Mouse (Mus musculus) skeletal muscle tissue, adult 2 months (tissue): ENCODE results near the gene Mipep.

ENCODE experiments used
- DNase-seq: peaks from one replicate; pipeline ENCODE4 v3.0.0-alpha.2; 2012; ENCODE audit warnings: low read depth, low spot score

The Mipep gene

DNA sequence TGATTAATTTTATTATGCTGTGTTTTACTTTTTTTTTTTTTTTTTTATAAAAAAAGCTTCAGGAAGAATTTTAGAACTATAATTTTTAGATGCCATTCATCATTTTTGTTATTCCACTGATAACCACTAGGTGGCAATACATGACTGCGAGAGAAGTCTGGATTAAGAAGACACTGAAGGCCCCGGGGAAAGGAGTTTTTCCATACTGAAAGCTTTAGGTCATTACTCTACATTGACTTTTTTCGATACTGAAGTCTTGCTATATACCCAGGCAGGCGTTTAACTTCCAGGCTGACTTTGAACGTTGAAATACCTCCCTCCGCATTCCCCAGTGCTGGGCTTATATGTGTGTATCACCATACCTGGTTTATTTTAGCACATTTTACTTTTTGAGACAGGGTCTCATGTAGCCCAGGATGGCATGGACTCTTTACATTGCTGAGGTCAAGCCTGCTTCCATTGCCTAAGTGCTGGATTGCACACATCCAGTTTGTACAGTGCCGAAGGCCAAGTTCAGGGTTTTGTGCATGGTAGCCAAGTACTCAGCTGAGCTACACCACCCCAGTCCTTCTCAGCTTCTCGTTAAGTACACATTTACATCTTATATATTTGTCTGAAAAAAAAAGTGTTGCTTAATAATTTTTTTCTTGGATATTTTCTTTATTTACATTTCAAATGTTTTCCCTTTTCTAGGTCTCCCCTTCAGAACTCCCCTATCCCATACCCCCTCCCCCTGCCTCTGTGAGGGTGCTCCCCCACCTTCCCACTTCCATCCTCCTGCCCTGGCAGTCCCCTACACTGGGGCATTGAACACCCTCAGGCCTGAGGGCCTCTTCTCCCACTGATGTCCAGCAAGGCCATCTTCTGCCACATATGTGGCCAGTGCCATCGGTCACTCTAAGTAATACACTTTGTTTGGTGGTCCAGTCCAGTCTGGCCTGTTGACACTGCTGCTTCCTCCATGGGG lies 15.7 kb downstream of the Mipep start:
- peak; percentile 40 for DNase-seq

DNA sequence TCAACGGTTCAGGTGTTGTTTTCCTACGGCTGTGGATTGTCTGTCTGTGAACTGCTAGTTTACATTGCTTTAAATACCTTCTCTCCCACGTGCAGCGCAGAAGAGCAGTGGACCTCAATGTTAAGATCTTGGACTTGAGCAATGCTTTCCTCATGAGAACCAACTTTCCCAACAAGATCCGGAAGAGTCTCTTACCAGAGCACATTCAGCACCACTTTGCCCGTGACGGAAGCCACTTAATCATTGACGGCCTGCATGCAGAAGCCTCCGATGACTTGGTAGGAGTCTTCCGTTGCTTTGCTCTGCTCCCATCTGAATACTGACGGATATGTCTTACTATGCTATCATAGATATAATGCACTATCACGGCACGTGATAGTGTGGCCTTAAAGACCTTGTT lies 17.7 kb downstream of the Mipep start:
- DNase-seq: no peak

DNA sequence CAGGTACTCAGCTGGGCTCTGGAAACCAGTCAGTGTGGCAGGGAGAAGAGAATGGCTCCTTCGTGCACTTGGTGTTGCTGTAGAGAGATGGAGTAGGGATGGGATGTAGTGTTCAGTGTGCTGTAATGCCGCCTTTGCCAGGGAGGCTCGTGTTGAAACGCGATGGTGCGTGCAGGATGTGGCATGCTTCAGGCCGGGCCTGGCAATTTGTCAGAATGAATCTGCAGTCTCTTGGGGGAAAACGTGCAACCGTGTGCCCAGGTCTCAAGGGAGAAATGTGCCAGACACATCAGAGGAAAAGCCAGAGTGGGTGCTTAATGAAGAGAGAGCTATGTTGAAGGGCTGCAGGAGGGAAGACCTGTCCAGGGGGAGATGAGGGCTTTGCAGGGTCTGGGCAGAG lies 20.6 kb downstream of the Mipep start:
- DNase-seq: no peak

DNA sequence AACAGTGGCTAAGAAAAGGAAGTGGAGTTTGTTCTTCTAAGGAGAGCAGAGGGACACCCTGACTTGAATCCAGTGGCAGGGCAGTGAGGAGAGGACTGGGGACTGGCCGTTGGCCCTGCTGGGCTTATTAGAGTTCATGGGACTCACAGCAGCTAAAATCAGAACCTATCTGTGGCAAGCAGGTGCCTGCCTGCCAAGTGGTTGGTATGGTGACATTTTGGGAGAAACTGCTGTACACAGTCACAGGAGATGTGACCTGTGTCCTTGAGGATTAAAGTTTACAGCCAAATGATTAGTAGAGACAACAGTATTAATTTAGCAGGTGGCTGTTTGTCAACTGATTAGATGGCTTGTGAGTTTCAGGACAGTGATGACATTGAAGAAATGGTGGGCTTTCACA lies 21.5 kb downstream of the Mipep start:
- DNase-seq: peak; percentile 47

DNA sequence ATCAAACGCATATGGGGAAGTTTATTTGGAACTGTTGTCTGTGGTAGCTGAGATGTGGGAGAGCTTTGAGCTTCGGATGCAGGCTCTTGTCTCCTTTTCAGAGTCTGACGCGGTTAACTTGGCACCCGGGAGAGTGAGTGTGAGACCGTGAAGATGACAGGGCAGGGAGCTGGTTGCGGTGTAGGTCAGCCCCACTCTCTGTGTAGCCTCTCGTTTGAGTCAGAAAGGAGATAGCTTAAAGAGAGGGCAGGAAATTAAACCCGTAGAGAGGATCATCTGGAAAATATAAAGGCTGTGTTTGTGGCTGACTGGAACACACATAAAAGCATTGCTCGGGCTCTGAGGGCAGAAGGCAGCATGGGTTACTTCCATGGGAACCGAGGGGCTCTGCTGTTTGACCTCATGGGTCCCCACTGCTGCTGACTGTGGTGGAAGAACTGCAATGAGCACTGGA lies 22.5 kb downstream of the Mipep start:
- no peak for DNase-seq

DNA sequence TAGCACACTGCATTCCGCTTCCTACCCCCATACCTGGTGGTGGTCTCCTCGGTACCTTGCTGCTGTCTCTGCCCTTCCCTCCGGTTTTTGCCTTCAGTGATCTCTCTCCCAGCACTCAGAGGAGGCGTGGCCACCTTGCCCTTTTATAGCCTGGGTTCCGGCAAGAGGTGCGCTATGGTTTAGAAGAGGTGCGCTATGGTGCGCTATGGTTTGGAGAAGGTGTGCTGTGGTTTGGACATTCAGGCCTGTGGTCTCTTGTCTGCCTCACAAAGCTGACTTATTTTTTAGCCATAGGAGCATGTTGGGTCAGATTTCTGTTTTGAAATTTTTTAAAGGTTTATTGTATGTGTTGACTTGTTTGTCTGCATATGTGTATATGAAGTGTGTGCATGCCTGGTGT lies 25.5 kb downstream of the Mipep start:
- no peak for DNase-seq

DNA sequence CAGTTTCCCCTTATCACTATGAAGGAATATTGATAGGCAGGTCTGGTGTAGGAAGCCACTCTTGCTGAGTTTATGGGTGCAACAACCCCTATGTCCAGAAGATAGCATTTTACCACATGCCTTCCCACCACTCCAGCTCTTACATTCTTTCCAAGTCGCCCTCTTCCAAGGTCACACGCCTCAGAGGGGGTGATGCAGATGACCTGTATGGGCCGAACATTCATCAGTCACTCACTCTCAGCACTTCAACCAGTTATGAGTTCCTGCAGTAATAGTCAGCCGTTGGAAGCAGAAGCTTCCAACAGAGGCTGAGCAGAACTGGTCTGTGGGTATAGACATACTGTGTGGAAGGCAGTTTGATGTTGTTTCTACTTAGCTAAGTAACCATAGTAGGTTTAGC lies 27.2 kb downstream of the Mipep start:
- no peak for DNase-seq

DNA sequence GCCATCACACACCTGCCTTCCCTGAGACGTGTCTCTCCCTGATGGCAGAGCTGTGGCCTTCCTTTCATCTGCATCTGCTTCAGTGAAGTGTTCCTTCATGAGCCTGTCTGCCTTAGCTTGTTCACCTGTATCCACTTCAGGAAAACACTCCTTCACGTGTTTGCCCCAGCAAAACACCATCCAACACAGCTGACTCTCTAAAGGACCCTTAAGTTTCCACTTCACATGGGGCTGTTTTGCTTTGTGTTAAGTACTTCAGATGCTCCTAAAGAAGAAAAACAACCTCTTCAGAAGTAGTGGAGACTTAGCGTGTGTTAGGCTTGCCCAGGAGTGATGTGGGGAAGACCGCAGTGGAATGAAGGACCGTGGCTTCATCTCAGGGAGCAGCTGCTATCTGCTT lies 30.7 kb downstream of the Mipep start:
- DNase-seq: no peak

DNA sequence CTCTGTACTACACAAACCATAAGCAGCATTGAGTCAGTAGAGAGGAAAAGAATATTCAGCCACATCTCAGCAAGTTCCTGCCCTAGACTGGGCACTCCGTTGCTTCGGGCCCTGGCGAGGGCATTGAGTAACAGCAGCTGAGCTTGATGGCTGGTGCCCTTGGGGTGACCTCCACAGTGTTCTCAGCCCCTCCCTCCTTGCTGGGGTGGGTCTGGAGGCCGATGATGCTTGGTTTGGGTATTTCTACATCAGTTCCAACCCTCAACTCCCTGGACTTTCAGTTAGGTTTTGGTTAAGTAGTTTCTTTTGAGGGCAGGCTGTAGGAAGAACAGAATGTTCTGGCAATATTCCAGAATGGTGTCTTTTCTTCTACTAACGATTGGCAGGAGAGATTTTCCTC lies 33.7 kb downstream of the Mipep start:
- no peak for DNase-seq

DNA sequence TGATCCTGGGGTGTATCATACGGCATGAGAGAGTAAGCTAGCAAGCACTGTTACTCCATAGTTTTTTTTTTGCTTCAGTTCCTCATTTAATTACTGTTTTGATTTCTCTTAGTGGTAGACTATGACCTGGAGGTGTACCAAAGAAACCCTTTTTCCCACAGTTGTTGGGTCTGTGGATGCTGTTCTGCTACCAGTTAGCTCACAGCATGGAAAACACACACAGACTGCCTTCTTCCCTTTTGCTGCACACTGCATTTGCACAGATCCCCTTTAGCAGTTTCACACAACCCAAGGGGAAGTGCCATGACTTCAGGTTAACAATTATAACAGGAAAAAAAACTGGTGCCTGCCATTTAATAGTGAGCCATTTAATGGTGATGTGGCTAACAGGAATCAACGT lies 45.7 kb downstream of the Mipep start:
- DNase-seq: no peak

DNA sequence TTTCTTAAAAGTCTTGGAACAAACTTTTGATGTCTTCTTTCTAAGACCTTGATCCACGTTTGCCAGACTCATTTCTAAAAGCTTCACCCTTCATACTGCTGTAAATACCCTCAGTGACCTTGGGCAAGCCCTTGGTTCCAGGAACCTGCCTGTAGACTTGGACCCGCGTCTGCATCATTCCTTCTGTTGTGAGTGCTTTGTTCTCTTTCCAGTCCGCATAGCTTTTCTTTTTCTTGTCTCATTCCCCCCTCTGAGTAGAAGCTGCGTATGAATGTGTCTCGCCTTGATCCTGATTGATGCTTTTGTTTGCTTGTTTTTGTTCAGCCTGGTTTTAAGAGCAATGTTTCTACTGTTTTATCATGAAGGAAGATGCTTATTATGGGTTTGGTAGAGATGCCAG lies 52.3 kb downstream of the Mipep start:
- no peak for DNase-seq

DNA sequence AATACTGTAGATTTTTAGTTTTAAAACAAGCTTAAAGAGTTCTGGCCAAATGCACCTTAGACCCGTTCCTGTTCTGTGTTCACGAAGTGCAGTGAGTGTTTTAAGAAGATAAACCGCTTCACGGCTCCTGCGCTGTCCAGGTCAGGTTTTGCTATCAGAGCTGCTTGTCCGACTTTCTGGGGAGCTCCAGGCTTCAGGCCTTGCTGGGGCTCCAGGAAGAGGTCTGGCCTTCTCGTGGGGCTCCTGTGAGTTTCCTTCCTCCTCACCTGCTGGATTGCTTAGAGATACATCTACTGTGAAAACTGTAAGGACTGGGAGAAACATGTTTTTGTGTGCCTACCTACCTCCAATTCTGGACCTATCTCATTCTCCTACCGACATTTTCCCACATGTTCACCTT lies 55.3 kb downstream of the Mipep start:
- DNase-seq: no peak

DNA sequence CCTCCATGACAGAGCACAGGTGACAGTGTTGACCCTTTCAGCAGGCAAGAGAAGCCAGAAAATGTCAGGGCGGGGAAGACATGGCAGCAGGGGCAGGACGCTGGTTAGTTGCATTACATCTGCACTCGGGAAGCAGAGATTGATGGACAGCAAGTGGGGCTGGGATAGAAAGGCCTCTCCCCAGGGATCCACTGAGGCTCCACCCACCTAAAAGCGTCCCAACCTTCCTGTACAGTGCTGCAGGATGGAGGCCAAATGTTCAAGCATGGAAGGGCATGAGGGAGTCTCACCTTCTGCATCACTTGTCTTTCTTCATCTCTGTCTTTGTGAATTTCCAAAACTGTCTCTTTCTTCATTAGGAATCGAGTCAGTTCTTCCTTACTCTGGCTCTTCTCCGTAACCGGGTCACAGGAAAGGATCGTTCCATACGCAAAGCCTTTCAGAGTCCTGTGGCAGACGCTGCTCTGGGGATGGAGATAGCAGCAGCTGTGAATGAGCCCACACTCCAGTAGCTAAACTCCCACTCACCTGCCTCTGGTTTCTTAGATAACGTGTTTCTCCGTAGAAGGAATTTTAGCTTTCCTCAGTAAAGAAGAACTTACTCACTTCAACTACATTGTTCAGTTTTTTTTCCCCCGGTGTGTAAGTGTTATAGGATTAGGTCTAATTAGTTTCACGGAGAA lies 57.7 kb downstream of the Mipep start:
- DNase-seq: no peak

DNA sequence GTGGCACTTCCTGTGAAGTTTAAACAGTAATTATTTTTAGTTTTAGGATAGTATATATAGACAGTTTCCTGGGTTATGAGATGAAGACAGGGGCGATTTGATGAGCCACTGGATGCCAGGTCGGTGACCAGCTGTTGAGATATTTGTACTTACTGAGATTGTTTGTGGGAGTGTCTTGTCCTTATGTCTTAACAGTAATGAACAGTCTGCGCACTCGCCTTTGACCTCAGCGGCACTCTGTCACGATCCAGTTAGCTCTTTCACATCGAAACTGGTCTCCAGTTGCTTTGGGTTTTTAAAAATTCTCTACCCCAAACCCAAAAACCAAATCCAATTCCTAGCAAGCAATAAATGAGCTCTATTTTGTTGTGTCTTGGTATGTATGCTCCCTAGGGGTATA lies 59.2 kb downstream of the Mipep start:
- DNase-seq: no peak

DNA sequence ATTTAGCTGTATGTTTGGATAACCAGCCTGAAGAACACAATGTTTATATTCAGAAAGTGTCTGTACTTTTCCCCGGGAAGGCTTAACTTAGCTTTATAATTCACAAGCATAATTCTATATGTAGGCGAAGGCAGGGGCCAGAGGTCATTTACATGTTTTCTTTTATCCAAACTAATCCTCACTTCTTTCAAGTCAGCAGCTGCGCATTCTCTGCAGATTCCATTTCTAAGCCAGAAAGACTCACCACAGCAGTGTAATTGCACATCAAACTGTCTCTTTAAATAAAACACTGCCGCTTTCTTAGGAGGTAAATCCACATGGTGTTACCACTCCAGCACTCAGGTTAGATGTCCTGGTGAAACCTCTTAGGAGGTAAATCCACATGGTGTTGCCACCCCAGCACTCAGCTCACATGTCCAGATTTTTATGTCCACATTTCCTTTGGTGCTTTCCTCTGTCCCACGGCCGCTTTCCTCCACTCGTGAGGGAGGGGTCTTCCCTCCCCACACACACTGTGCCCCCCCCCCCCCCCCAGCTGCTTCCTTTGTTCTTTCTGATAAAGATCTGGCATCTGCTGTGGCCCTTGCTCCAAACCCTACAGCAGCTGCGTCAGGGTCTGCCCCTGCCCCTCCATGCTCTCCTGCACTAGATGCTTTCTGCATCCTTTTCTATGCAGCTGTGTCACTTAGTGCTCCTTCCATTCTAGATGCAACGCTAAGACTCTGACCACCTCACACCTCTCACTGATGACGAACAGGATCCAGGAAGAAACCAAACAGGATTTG lies 61.1 kb downstream of the Mipep start:
- no peak for DNase-seq

DNA sequence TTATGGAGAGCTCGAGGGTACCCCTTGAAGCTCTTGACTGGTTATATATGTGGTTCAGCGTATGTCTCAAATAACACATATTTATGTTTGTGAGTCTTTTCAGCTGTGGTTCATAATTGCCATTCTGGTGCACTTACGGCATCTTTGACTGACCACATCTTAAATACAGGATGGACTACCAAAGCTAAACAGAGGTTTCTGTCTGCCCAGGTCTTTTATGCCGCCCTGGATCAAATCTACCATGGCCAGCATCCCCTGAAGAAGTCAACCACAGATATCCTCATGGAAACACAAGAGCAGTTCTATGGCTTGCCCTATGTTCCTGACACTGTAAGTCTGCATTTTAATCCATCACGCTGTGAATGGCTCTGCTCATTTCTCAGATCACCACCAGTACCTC lies 61.8 kb downstream of the Mipep start:
- no peak for DNase-seq

DNA sequence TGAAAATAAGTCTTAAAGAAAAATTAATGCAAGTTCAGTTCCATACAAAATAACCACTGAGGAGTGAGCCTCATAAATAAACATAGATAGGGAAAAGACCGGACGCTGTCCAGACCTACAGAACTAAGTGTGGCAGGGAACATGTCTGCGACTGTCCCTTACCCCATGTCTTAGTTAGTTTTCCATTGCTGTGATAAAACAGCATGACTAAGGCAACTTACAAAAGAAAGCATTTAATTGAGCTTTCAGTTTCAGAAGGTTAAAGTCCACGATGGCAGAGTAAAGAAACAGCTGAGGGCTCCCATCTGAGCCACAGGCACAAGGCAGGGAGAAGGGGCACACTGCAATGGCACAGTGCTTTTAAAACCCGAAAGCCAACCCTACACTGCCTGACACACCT lies 63.8 kb downstream of the Mipep start:
- no peak for DNase-seq

DNA sequence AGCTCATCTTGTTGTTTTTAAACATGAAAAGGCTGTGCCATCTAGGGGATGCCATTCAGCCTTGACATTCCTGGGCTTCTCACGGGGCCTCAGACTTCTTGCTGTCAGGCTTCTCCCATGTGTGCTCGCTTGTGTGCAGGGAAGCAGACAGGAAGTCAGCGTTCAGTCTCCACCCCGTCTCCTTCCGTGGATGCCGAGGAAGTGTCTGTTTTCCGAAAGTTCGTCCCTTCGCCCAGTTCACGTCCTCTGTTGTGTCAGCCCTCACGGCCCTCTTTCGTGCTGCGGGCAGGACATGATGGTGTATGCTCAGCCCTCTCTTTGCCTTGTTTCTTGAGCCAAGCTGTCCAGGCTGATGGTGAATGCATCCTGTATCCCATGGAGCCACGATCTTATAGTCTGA lies 65.7 kb downstream of the Mipep start:
- DNase-seq: no peak

DNA sequence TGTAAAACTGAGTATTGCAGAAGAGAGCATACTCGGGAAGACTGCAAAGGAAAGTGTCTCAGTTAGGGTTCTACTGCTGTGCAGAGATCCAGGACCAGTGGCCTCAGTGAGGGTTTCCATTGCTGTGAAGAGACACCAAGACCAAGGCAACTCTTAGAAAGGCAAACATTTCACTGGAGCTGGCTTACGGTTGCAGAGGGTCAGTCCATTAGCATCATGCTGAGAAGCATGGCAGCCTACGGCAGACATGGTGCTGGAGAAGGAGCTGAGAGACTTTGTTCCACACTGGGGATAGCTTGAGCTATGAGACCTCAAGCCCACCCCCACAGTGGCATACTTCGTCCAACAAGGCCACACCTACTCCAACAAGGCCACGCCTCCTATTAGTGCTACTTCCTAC lies 67.3 kb downstream of the Mipep start:
- DNase-seq: no peak

DNA sequence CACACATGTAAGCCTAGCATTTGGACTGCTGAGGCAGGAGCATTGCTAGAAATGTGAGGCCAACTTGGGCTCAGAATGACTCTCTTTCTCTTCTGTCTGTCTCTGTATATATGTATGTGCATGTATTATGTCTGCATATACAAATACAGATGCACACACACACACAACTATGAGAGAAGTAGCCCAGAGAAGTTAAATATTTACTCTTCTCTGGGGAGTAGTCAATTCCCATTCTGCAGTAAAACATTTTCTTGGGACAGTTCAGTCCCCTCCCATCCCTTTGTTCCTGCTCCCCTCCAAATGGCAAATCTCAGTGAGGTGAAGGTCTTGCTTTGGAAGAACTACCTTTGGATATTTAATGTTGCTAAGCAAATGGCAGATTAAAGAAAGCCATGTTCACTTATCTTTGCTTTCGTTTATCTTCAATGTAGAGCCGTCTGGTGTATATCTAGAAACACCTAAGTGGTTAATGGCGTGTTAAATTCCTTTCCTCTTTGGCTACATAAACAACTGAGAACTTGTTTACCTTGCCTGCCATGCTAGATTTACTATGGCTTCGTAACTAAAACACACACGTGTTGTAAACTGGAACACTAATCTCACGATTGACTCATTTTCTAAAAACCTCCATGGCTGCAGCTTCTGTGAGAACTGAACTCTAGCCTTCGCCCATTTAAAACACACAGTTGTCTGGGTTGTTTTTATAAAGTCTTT lies 72.0 kb downstream of the Mipep start:
- no peak for DNase-seq

DNA sequence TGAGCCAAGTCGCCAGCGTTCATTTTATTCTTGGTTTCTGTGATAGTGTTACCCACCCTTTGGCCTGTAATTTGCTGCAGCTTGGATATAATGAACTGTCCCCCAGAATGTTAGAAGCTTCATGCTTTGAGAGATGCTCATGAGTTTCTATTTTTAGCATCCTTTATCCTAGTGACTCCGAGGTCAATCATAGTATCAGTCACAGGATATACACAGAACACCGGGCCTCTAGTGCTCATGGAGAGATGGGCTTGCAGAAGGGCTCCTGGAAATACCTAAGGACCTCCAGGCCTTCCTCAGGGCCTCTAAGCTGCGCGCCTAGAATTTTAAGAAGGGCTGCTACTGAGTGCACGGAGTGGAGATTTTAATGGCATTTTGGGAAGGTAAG lies 72.5 kb downstream of the Mipep start:
- no peak for DNase-seq

DNA sequence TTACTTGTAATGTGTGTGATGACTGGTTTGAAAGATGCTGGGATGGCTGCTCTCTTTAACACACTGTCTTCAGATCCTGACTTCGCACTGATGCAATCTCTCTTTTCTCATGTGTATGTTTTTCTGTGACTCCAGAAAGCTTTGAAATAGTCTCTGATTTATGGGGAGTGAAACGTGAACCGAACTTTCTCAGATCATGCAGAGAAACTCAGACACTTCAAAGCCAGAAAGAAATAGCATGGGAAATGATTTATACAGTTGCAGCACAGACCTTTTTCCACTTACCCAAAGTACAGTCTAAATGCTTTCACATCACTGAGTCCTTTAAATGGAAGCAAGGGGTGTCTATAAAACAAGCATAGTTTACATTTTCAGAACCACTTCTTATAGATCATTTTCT lies 79.0 kb downstream of the Mipep start:
- DNase-seq: no peak
